Mouse (Mus musculus) liver (tissue): ENCODE measurements around the gene Nmnat2.

Source experiments
- DNase-seq: peaks from one replicate; pipeline ENCODE4 v3.0.0-alpha.2; 2020; ENCODE audit warnings: mixed read lengths

The Nmnat2 gene

GRCm38 (mm10) chr1:153023018-153023417, 68.2 kb downstream of the Nmnat2 start:
- no peak for DNase-seq

DNA sequence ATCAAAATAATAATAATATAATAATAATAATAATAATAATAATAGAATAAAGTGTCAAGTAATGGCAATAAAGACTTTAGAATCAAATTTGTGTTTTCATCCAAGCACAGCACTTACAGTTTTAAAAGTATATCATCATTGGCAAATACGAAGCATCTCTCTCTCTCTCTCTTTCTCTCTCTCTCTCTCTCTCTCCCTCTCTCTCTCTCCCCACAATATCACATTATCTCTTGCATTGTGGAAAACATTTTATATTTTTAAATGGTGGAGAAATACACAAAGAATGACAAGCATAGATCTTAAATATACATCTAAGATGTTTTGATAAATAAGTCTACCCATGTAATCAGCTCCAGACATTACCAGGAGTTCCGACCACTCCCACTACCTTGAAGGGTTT, 69.1 kb downstream of the Nmnat2 start:
- DNase-seq: no peak

DNA sequence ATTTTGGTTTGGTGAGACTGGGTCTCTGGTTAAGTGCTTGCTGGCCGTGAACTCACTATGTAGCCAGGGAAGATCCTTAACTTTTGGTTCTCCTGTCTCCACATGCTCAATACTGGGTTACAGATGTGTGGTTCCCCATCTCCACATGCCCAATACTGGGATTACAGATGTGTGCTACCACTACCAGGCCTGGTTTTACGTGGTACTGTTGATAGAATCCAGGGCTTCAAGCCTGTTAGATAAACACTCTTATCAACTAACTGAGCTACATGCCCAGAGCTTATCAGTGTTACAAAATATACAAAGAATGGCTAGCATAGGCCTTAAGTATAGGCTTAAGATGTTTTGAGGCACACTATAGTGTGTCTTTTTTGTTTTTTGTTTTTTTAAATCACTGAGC, 69.7 kb downstream of the Nmnat2 start:
- DNase-seq: no peak

DNA sequence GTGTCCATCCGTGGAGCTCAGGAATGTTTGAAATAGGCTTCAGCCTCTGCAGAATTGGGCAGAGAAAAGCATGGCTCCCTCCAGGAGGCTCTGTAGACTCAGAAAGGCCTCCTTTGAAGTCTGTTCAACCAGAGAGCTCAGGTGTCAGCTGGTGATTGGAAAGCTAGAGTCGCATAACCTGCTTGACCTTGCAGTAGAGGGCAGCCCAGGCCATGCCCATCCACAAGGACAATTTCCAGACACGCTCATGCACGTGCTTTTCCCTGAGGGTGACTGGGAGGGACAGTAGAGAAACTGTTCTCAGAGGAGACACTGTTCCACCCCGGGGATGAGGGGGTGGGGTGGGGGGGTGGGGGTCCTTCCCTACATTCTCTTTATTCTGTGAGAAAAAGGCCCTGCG, 76.6 kb downstream of the Nmnat2 start:
- DNase-seq: no peak

DNA sequence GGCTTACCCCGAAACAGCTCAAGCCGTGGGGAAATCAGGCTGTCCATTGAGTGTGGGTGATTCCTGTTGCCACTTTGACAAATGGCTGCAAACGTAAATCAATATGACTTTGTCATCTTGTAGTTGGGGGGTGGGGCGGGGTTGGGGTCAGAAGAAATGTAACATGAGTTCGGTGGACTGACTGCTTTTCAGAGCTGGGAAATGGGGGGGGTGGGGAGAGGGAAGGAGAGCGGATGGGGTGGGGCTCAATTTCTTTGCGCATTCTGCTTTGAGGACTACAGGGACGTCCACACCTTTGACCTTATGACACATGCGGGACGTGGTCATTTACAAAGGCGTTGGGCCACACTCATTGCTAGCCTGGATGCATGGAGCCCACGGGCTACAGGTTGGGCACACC, 77.2 kb downstream of the Nmnat2 start:
- no peak for DNase-seq

DNA sequence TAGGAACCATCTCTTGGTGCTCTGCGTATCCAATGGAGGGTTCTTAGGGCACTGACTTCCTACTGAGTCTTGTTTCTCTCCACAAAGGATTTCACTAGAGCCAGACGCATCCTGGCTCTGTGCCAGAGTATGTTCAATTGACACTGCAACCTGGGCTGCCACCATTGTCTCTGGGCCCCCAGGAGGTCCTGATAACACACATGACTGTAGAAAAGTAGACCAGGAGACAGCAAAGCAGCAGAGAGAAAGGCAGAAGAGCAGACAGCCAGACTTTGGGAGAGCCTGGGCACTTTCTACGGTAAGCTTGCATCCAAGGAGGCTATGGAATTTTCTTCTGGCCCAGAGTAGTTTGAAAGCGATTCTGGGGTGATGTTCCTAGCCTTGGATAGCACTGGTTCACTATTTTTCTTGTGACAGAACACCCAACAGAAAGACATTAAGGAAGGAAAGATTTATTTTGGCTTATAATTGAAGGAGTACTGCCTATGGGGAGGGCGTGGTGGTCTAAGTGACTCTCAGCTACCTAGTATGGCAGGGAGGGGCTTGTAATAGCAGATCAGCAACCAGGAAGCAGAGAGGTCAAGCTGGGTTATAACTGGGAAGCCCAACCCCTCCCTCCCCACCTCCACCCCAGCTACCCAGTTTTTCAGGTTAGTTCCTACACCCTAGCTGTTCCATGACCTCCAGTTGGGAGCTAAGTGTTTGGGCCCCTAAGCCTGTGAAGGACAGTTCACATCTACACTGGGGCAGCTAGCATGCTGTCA, 78.5 kb downstream of the Nmnat2 start:
- DNase-seq: no peak

GRCm38 (mm10) chr1:153034064-153034463, 79.3 kb downstream of the Nmnat2 start:
- no peak for DNase-seq

GRCm38 (mm10) chr1:153035328-153035944, 80.6 kb downstream of the Nmnat2 start:
- peak; percentile 51 for DNase-seq

DNA sequence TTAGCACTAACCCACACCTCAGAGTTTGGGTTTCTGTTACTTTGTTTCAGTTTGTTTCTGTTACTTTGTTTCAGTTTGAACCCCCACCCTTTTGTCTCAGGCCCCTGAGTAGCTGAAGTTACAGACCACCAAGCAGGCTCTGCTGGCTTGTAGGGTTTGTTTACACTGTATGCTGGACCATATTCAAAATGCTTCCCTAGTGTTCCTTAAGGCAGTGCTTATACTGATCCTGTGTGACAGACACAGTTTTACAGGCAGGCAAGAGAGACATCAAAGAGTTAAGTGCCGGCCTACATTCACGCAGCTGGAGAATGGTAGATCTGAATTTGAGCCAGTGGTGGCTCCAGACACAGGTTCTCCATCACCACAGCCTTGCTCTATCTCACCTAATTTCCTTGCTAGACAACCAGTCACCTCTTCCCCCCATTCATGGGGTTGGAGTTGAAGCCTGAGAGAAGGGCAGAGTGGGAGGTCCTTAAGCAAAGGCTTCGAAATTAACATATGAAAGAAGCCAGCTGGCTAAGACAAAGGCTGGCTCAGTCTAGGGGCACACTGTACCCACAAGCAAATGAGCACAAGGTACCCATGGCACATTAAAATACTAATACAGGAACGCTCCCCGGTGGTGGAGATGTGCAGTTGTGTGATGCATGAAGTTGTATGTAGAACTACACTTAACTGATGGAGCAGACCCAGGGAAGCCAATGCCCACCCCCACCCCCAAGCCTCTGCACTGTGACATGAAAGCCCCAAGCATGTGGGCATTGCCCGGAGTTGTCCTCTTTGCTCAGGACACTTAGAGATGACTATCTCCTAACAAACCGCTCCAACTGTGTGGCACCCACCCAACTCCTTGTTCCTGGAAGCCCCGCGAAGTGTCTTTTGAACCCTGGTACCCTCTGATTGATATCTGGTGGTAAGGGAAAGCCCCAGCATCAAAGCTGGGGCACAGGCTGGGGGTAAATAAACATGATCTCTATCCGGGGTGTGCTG, 82.9 kb downstream of the Nmnat2 start:
- DNase-seq: no peak

DNA sequence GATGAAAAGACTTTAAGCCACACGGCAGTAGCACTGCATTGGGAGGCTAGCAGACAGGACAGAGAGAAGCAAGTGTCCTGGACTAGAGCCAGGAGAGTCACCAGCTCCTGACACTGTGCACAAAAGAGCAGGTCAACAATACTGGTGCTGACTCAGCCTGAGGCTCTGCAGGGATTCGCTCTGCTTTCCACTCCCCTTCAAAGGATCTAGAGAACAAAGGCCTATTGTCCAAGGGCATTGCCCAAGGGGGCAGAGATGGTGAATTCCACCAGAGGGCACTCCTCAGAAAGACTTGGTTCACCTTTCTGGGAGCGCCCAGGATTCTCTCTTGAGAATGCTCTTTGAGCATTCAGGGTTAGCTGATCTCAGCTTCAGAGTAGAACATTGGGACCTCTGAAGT, 85.3 kb downstream of the Nmnat2 start:
- DNase-seq: no peak

- no peak for DNase-seq
Measured at GRCm38 (mm10) chr1:153041046-153041445, 86.3 kb downstream of the Nmnat2 start.

GRCm38 (mm10) chr1:153042318-153042717, 87.5 kb downstream of the Nmnat2 start:
- DNase-seq: no peak

GRCm38 (mm10) chr1:153043332-153043731, 88.5 kb downstream of the Nmnat2 start:
- no peak for DNase-seq

DNA sequence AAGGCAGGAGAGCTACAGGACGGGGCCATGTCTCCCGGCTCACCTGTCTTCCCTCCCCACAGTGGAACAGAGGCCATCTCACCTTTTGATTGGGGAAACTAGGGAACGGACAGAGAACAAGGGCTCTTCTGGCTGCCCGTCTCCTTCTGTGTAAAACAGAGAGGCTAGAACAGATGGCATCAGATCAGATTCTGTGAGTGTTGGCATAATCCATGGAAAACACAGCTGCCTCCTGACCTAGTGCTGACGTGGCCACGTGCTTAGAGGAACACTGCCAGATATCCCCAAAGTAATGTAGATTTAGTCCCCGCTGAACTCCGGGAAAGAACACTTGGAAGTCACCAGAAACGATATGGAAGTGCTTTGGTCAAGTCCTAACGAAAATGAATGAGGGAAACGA, 90.6 kb downstream of the Nmnat2 start:
- no peak for DNase-seq

DNA sequence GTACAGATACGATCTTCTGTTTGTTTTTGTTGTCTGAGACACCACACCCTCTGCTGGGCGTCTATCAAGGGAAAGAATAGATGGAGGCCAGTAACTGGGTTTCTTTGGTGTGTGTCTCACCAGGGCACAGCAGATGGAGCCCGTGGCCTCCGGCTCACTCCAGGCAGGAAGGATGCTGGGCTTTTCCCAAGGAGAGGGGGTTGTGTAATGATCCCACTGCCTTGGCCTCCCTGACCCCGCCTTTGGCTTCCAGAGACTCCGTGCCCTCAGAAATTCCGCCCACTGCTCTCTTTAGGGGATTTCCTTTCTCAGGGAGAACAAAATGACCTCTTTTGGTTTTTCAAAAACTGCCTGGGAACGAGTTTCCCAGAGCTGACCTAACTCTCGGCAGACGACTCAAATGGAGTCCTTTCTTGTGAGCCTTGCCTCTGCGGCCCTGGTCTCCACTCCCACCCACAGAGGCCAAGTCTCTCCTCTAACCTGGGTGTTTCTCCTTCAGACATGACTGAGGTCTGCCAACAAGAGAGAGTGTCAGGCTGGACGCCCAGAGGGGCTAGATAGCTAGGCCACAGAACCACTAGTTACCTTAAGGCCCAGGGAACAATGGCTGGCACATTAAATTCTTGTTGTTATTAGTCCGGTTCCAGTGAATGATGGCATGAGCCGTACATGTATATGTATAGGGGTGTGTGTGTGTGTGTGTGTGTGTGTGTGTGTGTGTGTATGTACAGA, 93.5 kb downstream of the Nmnat2 start:
- DNase-seq: peak; percentile 11

GRCm38 (mm10) chr1:153049451-153049850, 94.7 kb downstream of the Nmnat2 start:
- no peak for DNase-seq

GRCm38 (mm10) chr1:153051474-153051873, 96.7 kb downstream of the Nmnat2 start:
- no peak for DNase-seq

GRCm38 (mm10) chr1:153053619-153054018, 98.8 kb downstream of the Nmnat2 start:
- DNase-seq: no peak

DNA sequence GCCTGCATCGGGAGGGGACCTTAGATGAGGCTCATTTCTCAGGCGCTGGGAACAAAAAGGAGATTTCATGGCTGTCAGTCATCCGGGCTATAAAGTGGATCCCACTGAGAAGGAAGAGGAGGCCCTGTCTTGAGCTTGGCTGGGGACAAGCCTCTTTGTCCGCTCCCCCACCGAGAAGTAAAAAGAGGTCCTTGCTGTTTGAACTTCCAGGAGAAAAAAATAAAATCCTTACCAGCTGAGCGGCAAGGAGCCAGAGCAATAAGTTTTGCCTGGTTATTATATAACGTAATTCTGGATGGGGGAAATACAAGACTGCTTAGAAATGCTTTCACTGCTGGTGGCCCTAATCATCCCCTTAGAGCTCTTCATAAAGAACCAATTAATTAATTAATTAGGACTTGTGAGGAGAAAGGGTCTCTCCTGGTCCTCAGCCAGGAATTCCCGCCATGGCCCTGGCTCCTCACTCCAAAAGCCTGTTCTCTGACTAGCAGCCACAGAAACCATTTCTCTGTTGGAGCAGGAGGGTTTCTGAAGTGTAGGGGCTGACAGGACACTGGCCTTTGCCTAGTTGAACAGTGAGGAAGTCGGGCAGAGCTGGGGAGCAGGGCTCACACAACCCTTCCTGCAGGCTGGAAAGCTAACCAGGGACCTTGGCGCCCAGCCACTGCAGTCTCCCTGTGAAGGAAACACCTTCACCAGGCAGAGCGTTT, 99.5 kb downstream of the Nmnat2 start:
- no peak for DNase-seq

DNA sequence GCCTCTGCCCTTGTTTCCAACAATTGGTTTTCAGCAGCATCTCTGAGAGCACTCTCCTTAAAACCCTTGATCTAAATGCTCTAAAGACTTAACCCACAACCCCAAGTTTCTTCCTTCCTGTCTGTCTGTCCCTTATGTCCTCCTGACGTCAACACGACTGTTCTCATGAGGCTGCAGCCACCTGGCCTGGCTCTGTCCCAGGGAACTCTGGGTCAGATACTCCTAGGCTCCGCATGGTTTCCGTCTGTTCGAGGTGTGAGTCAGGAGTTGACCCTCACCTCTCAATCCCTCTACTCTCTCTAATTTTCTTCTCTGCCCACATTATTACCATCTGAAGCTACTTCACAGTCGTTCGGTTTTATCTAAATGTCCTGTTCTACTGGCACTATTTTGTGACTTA, 103.5 kb downstream of the Nmnat2 start:
- DNase-seq: no peak

GRCm38 (mm10) chr1:153059626-153060025, 104.8 kb downstream of the Nmnat2 start:
- DNase-seq: no peak

DNA sequence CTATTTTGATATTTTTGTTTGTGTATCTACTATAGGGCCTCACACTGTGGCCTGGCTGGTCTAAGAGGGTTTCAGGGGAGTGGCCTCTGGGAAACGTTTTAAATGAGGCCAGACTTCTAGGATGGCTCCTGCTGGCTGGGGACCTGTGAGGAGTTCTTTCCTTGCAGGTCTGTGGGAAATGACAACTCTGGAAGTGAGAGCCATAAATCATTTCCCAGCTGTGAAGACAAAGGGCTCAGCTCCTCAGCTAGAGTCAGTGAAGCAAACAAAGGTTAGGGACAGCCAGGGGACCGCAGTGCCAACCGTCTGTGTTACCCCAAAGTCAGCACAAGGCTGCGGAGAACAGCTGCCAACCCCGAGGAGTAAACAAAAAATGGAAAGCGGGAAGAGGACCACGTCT, 107.8 kb downstream of the Nmnat2 start:
- no peak for DNase-seq
